Mouse (Mus musculus): ENCODE measurements around the gene Tns3. TPM values are rescaled to one million over a fixed set of nuclear protein-coding genes. Genes with fewer than 3 reads are reported as not detected.
A peak's percentile ranks its signal among the peaks of the same experiment; 100 is the strongest.

Gene Tns3
- total RNA-seq, 2 experiments from 2014 or later: 24.5 to 31.8 TPM

- intact Hi-C loops (cut with DNase I): no loop called here
- DNase-seq (ENCODE audit: extremely low spot score in 1 of 2, low spot score in 2 of 2): no peak
Observed at GRCm38 (mm10) chr11:8656448-8657393, 7.6 kb downstream of the Tns3 start.

- intact Hi-C loops (cut with DNase I): no loop called here
- DNase-seq (ENCODE audit: extremely low spot score in 1 of 2, low spot score in 2 of 2): peak in 1 of 2 experiments; percentile 46
Observed at GRCm38 (mm10) chr11:8653800-8654295, 10.5 kb downstream of the Tns3 start.

GRCm38 (mm10) chr11:8652792-8653645 lies 11.3 kb downstream of the Tns3 start:
- no peak for DNase-seq (ENCODE audit: extremely low spot score in 1 of 2, low spot score in 2 of 2)
- intact Hi-C loops (cut with DNase I): no loop called here

- no peak for DNase-seq (ENCODE audit: extremely low spot score in 1 of 2, low spot score in 2 of 2)
- intact Hi-C loops (cut with DNase I): no loop called here
Observed at GRCm38 (mm10) chr11:8652116-8652714, 12.1 kb downstream of the Tns3 start.

GRCm38 (mm10) chr11:8651448-8652035 lies 12.8 kb downstream of the Tns3 start:
- intact Hi-C loops (cut with DNase I): no loop called here
- DNase-seq (ENCODE audit: extremely low spot score in 1 of 2, low spot score in 2 of 2): no peak

GRCm38 (mm10) chr11:8645609-8646008 lies 18.7 kb downstream of the Tns3 start:
- DNase-seq (ENCODE audit: extremely low spot score in 1 of 2, low spot score in 2 of 2): no peak

GRCm38 (mm10) chr11:8644272-8644671 lies 20.1 kb downstream of the Tns3 start:
- DNase-seq (ENCODE audit: extremely low spot score in 1 of 2, low spot score in 2 of 2): no peak
- intact Hi-C loops (cut with DNase I): no loop called here

More at GRCm38 (mm10) chr11:8645609-8646008, 18.7 kb downstream of the Tns3 start:
- intact Hi-C loops (cut with DNase I): no loop called here

- intact Hi-C loops (cut with DNase I): no loop called here
- DNase-seq (ENCODE audit: extremely low spot score in 1 of 2, low spot score in 2 of 2): no peak
Observed at GRCm38 (mm10) chr11:8641634-8642277, 22.6 kb downstream of the Tns3 start.

GRCm38 (mm10) chr11:8639726-8640125 lies 24.6 kb downstream of the Tns3 start:
- intact Hi-C loops (cut with DNase I): no loop called here
- no peak for DNase-seq (ENCODE audit: extremely low spot score in 1 of 2, low spot score in 2 of 2)

- DNase-seq (ENCODE audit: extremely low spot score in 1 of 2, low spot score in 2 of 2): peak in 1 of 2 experiments; percentile 76
Observed at GRCm38 (mm10) chr11:8639007-8639718, 25.2 kb downstream of the Tns3 start.

GRCm38 (mm10) chr11:8637469-8638447 lies 26.6 kb downstream of the Tns3 start:
- intact Hi-C loops (cut with DNase I): no loop called here
- no peak for DNase-seq (ENCODE audit: extremely low spot score in 1 of 2, low spot score in 2 of 2)

More at GRCm38 (mm10) chr11:8639007-8639718, 25.2 kb downstream of the Tns3 start:
- intact Hi-C loops (cut with DNase I): no loop called here

- DNase-seq (ENCODE audit: extremely low spot score in 1 of 2, low spot score in 2 of 2): no peak
- intact Hi-C loops (cut with DNase I): no loop called here
Observed at GRCm38 (mm10) chr11:8636680-8637079, 27.7 kb downstream of the Tns3 start.

GRCm38 (mm10) chr11:8635778-8636177 lies 28.6 kb downstream of the Tns3 start:
- DNase-seq (ENCODE audit: extremely low spot score in 1 of 2, low spot score in 2 of 2): no peak
- intact Hi-C loops (cut with DNase I): no loop called here

- intact Hi-C loops (cut with DNase I): no loop called here
- DNase-seq (ENCODE audit: extremely low spot score in 1 of 2, low spot score in 2 of 2): no peak
Observed at GRCm38 (mm10) chr11:8634728-8635410, 29.5 kb downstream of the Tns3 start.

- intact Hi-C loops (cut with DNase I): no loop called here
- DNase-seq (ENCODE audit: extremely low spot score in 1 of 2, low spot score in 2 of 2): no peak
Observed at GRCm38 (mm10) chr11:8632163-8632562, 32.2 kb downstream of the Tns3 start.

- peak in 1 of 2 experiments; percentile 45 for DNase-seq (ENCODE audit: extremely low spot score in 1 of 2, low spot score in 2 of 2)
- intact Hi-C loops (cut with DNase I): no loop called here
Observed at GRCm38 (mm10) chr11:8629862-8630390, 34.4 kb downstream of the Tns3 start.

Measured in left cerebral cortex, postnatal 10 days (tissue).